Mouse (Mus musculus) bone marrow, adult 2 months (tissue): Measurements from ENCODE around the gene Wdr81.

Experiments
- CTCF ChIP-seq: fragments of 200-500 bp; IDR thresholded peaks from 2 replicates; pipeline ENCODE4 v1.5.1; 2011; ENCODE audit warnings: low read length, control low read depth; ENCODE audit not compliant: control insufficient read depth, insufficient read depth
- POLR2A ChIP-seq: fragments of 200-500 bp; IDR thresholded peaks from 2 replicates; pipeline ENCODE4 v1.6.1; 2011; ENCODE audit warnings: low read depth, mild to moderate bottlenecking, control low read depth, low read length, borderline replicate concordance; ENCODE audit not compliant: control insufficient read depth

- TF ChIP-seq POLR2A (no peak), CTCF (no peak)
Measured at GRCm38 (mm10) chr11:75470675-75471074, 16.2 kb upstream of the Wdr81 start.
